Mouse (Mus musculus) cortical plate, adult 2 months (tissue): ENCODE data around the gene Sstr5.

Experiments
- CTCF ChIP-seq: fragments of 200-500 bp; IDR thresholded peaks from 2 replicates; pipeline ENCODE4 v1.5.1; 2011; ENCODE audit warnings: mild to moderate bottlenecking, control low read depth, low read length; ENCODE audit not compliant: insufficient read depth; ENCODE audit errors: extremely low read depth
- POLR2A ChIP-seq: fragments of 200-500 bp; IDR thresholded peaks from 2 replicates; pipeline ENCODE4 v1.6.1; 2011; ENCODE audit warnings: mild to moderate bottlenecking, low read length, control low read depth; ENCODE audit not compliant: insufficient read depth; ENCODE audit errors: extremely low read depth

DNA sequence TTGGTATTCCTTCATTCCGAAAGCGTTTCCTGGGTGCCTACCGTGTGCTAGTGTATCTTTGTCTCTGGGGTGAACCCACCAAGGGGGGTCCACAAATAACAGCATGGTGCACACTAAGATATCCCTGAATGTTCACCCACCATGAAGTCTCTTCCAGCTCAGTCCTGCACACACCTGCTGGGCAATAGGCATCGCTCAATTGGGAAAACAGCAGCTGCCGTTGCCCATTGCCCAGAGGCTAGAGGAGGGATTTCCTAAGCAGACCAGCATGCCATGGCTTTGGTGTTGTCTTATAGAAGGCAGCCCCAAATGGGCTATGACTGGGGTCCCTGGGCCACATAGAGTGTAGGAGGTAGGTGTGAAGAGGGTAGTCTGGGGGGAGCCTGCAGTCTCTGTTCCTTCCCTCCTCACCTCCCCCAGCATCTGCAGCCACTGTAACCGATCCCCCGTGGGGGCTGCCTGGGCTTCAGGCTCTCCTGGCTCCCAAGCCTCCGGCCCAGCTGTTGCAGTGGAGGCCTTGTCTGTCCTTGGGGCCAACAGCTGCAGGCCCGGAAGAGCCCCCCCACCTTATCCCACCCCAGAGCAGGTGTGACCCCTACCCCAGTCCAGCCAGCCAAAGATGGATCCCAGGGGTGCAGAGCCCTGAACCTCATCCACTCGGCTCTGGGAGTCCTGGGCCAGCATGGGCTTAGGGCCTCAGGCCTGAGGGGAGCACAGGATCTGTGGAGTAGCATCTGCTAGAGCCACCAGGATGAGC, 13.2 kb upstream of the Sstr5 start:
- TF ChIP-seq CTCF = no peak
- TF ChIP-seq POLR2A = no peak
